Comparison of ENCODE assay signal across 10 mouse cellular contexts in the genomic region with DNA sequence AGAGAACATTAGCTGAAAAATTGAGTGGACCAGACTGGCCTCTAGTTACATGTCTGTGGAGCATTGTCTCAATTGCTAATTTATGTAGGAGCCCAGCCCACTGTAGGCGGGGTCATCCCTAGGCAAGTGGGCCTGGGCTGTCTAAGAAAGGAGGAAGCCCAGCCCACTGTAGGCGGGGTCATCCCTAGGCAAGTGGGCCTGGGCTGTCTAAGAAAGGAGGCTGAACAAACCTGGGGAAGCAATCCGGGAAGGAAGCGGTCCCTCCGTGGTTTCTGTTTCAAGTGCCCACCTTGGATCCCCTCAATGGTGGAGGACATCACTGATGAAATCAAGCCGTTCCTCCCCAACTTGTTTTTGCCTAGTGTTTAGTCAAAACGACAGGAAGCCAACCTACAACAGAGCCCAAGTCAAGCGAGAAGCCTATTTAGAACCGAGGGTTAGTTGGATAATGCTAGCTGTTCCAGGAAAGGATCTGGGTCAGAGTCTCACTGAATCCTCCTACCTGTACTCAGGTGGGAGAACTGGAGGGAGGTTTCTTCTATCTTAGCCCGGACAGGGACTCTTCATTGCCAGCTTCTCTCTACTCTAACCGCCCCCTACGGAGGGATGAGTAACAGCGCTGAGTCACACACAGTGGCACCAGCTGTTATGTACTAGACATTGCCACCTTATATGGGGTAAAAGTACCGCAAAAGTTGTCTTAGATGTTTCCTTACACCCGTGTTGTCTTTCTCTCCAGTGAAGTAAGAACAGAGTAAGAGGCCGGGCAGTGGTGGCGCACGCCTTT. TPM values are rescaled to one million over a fixed set of nuclear protein-coding genes. Genes with fewer than 3 reads are reported as not detected.
A peak's percentile ranks its signal among the peaks of the same experiment; 100 is the strongest.
DNase-seq lines count a peak whose midpoint lies in the region; ATAC-seq lines count a peak whose summit lies in the region.
"Had no signal": no experiment of that assay in that cellular context is flagged by ENCODE, and none has a peak within 500 bp of the region (broad histone marks: within the 10 kb centered on the region; RNA-seq: fewer than 3 reads in every experiment).

No protein-coding gene starts in this region.

- no peaks in the 10 kb centered on the region for H3K9me3 ChIP-seq in heart, embryonic 15.5 days (replicated peaks)
- no peaks in the 10 kb centered on the region for H3K9me3 ChIP-seq in liver, embryonic 11.5 days (ENCODE audit: control insufficient read depth, low read length)
- H3K9me3 ChIP-seq in hindbrain, embryonic 11.5 days (ENCODE audit: control insufficient read depth, low read length), result no peaks in the 10 kb centered on the region

- no peak for DNase-seq in heart, adult 8-10 months (ENCODE audit: low spot score)
- DNase-seq in A20 (ENCODE audit: low read depth, low spot score), result peak; percentile 50
- DNase-seq in T-cell, adult 2 months (ENCODE audit: low spot score), result peak; percentile 59
- no peak for DNase-seq in liver, embryonic 11.5 days (ENCODE audit: low spot score)
- no peak for DNase-seq in layer of hippocampus, postnatal 10 days (ENCODE audit: low spot score in 2 of 2)
- no peak for DNase-seq in hindbrain, embryonic 11.5 days (ENCODE audit: low spot score)
- DNase-seq in adrenal gland, adult 18-20 months (ENCODE audit: low spot score in 2 of 2), result no peak
- DNase-seq: heart, postnatal 14 days had no signal

- H3K4me3 ChIP-seq in heart, embryonic 15.5 days, result no peak overlapping the region
- H3K4me3 ChIP-seq in liver, embryonic 11.5 days (ENCODE audit: low read depth, low read length), result no peak overlapping the region
- no peak overlapping the region for H3K4me3 ChIP-seq in hindbrain, embryonic 11.5 days (ENCODE audit: low read depth, low read length)

- H3K36me3 ChIP-seq in heart, embryonic 15.5 days, result no peaks in the 10 kb centered on the region
- H3K36me3 ChIP-seq in liver, embryonic 11.5 days (ENCODE audit: control insufficient read depth, insufficient read depth, low read length), result no peaks in the 10 kb centered on the region
- H3K36me3 ChIP-seq in hindbrain, embryonic 11.5 days (ENCODE audit: control insufficient read depth, insufficient read depth, low read length), result no peaks in the 10 kb centered on the region; the same call in 1 of the 2 replicates

- no peaks in the 10 kb centered on the region for H3K27me3 ChIP-seq in heart, embryonic 15.5 days
- no peaks in the 10 kb centered on the region for H3K27me3 ChIP-seq in liver, embryonic 11.5 days (replicated peaks; ENCODE audit: control insufficient read depth, insufficient read depth, low read length)
- H3K27me3 ChIP-seq in hindbrain, embryonic 11.5 days (ENCODE audit: control insufficient read depth, insufficient read depth, low read length), result no peaks in the 10 kb centered on the region

- H3K4me2 ChIP-seq in heart, embryonic 15.5 days, result no peak overlapping the region
- peak overlapping the region; percentile 17; the same call in 1 of the 2 replicates for H3K4me2 ChIP-seq in liver, embryonic 11.5 days
- H3K4me2 ChIP-seq in hindbrain, embryonic 11.5 days (replicated peaks; ENCODE audit: low read depth, low read length), result no peak overlapping the region
- H3K4me2 ChIP-seq: midbrain, embryonic 11.5 days had no signal

- WGBS in heart, embryonic 15.5 days, result 67% methylated on average over 18 of the region's 18 CpGs
- 62% methylated on average over 18 of the region's 18 CpGs for WGBS in liver, embryonic 11.5 days
- WGBS in hindbrain, embryonic 11.5 days, result 65% methylated on average over 18 of the region's 18 CpGs

- no peak overlapping the region for H3K27ac ChIP-seq in heart, embryonic 15.5 days
- H3K27ac ChIP-seq in liver, embryonic 11.5 days (ENCODE audit: low read depth, low read length), result no peak overlapping the region
- H3K27ac ChIP-seq in hindbrain, embryonic 11.5 days (ENCODE audit: low read depth, low read length), result no peak overlapping the region

- peaks cover 6% of the 10 kb centered on the region; the same call in 1 of the 2 replicates for H3K4me1 ChIP-seq in heart, embryonic 15.5 days (replicated peaks)
- no peaks in the 10 kb centered on the region for H3K4me1 ChIP-seq in liver, embryonic 11.5 days (replicated peaks; ENCODE audit: control insufficient read depth, insufficient read depth, low read length)
- no peaks in the 10 kb centered on the region for H3K4me1 ChIP-seq in hindbrain, embryonic 11.5 days (replicated peaks; ENCODE audit: control insufficient read depth, insufficient read depth, low read length)

- H3K9ac ChIP-seq in heart, embryonic 15.5 days, result no peak overlapping the region
- no peak overlapping the region for H3K9ac ChIP-seq in liver, embryonic 11.5 days (ENCODE audit: low read depth, low read length)
- no peak overlapping the region for H3K9ac ChIP-seq in hindbrain, embryonic 11.5 days (ENCODE audit: low read depth, low read length)

- ATAC-seq in heart, embryonic 15.5 days (replicated peaks; ENCODE audit: insufficient number of reproducible peaks, insufficient read depth, low FRiP score, low read depth), result peak; percentile 47; the same call in 1 of the 2 replicates
- ATAC-seq in liver, embryonic 11.5 days (replicated peaks; ENCODE audit: low FRiP score), result peak; percentile 86
- ATAC-seq in hindbrain, embryonic 11.5 days (ENCODE audit: low FRiP score), result no peak; the same call in 1 of the 2 replicates

RNA-seq across cellular contexts. Expression of a gene that starts 16.6 kb away (rescaled TPM):
- 1.1 and 1.9 TPM in 2 replicates for polyA plus RNA-seq in heart, embryonic 15.5 days (2015; fragmentation: Nextera tagmentation; extraction: Ambion mirVana)
- not detected for total RNA-seq in heart, adult 8-10 months (2022)
- polyA plus RNA-seq in liver, embryonic 11.5 days (2014; fragmentation: Nextera tagmentation; extraction: Ambion mirVana), result 0.29 and 0.78 TPM in 2 replicates
- 10 to 100 TPM; 26.9 to 31.5 TPM for total RNA-seq in layer of hippocampus, postnatal 10 days (2021)
- polyA plus RNA-seq in hindbrain, embryonic 11.5 days (2014; fragmentation: Nextera tagmentation; extraction: Ambion mirVana), result 37.3 and 40.0 TPM in 2 replicates
- 1 to 10 TPM in 1 of 2 experiments, under 1 TPM in 1; 0.26 to 1.1 TPM for total RNA-seq in adrenal gland, adult 18-20 months (2021)
- total RNA-seq: heart, postnatal 14 days had no signal

RNA-seq across cellular contexts. Expression of a gene that starts 24.8 kb away (rescaled TPM):
- polyA plus RNA-seq in heart, embryonic 15.5 days (2015; fragmentation: Nextera tagmentation; extraction: Ambion mirVana), result 47.4 and 57.4 TPM in 2 replicates
- total RNA-seq in heart, adult 8-10 months (2022), result 10 to 100 TPM; 29.8 to 34.0 (median 32.1) TPM
- polyA plus RNA-seq in liver, embryonic 11.5 days (2014; fragmentation: Nextera tagmentation; extraction: Ambion mirVana), result 98.0 and 108 TPM in 2 replicates
- total RNA-seq in layer of hippocampus, postnatal 10 days (2021), result 10 to 100 TPM; 82.2 to 91.8 TPM
- polyA plus RNA-seq in hindbrain, embryonic 11.5 days (2014; fragmentation: Nextera tagmentation; extraction: Ambion mirVana), result 115 and 120 TPM in 2 replicates
- total RNA-seq in adrenal gland, adult 18-20 months (2021), result 10 to 100 TPM; 38.9 to 43.3 TPM

RNA-seq across cellular contexts. Expression of a gene that starts 28.6 kb away (rescaled TPM):
- 41.9 and 51.6 TPM in 2 replicates for polyA plus RNA-seq in heart, embryonic 15.5 days (2015; fragmentation: Nextera tagmentation; extraction: Ambion mirVana)
- total RNA-seq in heart, adult 8-10 months (2022), result 10 to 100 TPM; 45.5 to 62.2 (median 50.7) TPM
- polyA plus RNA-seq in liver, embryonic 11.5 days (2014; fragmentation: Nextera tagmentation; extraction: Ambion mirVana), result 38.6 and 41.3 TPM in 2 replicates
- total RNA-seq in layer of hippocampus, postnatal 10 days (2021), result 10 to 100 TPM; 40.3 to 42.2 TPM
- polyA plus RNA-seq in hindbrain, embryonic 11.5 days (2014; fragmentation: Nextera tagmentation; extraction: Ambion mirVana), result 19.7 and 19.9 TPM in 2 replicates
- total RNA-seq in adrenal gland, adult 18-20 months (2021), result 100 to 1,000 TPM in 1 of 2 experiments, 10 to 100 TPM in 1; 95.4 to 119 TPM

Comparison
In these comparisons a context has a peak if more than half of its experiments do, and no peak if none do; other contexts are left out.
1. DNase-seq: peak in A20 (single experiment) and T-cell, adult 2 months (single experiment); none in heart, adult 8-10 months (single experiment), liver, embryonic 11.5 days (single experiment), layer of hippocampus, postnatal 10 days (0 of 2), hindbrain, embryonic 11.5 days (single experiment) and adrenal gland, adult 18-20 months (0 of 2).
2. RNA of a gene that starts 16.6 kb away (total RNA-seq): 26.9 to 31.5 TPM in layer of hippocampus, postnatal 10 days; 0.26 to 1.1 TPM in adrenal gland, adult 18-20 months and not detected in heart, adult 8-10 months; every median in the first group is over 10 times any median in the second.